Mouse (Mus musculus) olfactory bulb, adult 2 months (tissue): ENCODE measurements around the gene Cabin1.

ENCODE experiments used
- CTCF ChIP-seq: fragments of 200-500 bp; IDR thresholded peaks from 2 replicates; pipeline ENCODE4 v1.5.1; 2012; ENCODE audit warnings: low read depth, mild to moderate bottlenecking, low read length, moderate library complexity; ENCODE audit not compliant: insufficient read depth
- POLR2A ChIP-seq: fragments of 200-500 bp; IDR thresholded peaks from 2 replicates; pipeline ENCODE4 v1.6.1; 2012; ENCODE audit warnings: mild to moderate bottlenecking, low read depth, low read length, moderate library complexity; ENCODE audit not compliant: insufficient read depth

DNA sequence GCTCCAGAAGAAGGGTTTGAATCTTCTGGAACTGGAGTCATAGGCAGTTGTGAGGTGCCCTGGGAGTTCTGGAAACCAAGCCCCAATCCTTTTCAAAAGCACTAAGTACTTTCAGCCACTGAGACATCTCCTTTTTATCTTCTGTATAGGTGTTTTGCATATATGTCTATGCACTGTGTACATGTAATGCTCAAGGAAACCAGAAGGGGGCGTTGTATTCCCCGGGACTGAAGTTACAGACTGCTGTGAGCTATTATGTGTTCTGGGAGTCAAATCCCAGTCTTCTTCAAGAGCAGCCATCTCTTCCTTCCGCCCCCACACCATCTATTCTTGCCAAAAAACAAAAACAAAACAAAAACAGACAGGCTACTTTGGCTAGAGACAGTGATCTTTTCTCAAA lies 143.3 kb downstream of the Cabin1 start:
- TF ChIP-seq POLR2A (no peak), CTCF (no peak)
